Mouse (Mus musculus): ENCODE measurements around the gene Stx8. TPM values are rescaled to one million over a fixed set of nuclear protein-coding genes. Genes with fewer than 3 reads are reported as not detected.

The Stx8 gene
- polyA plus RNA-seq, 1 experiment from 2014 or later, result 33.8 TPM

Small RNA genes within 50 kb of the gene (microRNA-seq; reads per million reads assigned to microRNA genes)
- gene Mir6406, result not detected

Other genes starting within 250 kb of the Stx8 start
- gene Glp2r, start 195.0 kb upstream of the Stx8 start, polyA plus RNA-seq (2016; fragmentation: Nextera tagmentation; extraction: Ambion mirVana), result 0.17 and 0.18 TPM in 2 replicates
- not detected in 2 replicates for gene Gsg1l2, start 191.6 kb upstream of the Stx8 start, polyA plus RNA-seq (2016; fragmentation: Nextera tagmentation; extraction: Ambion mirVana)
- not detected in 2 replicates for gene Dhrs7c, start 168.0 kb upstream of the Stx8 start, polyA plus RNA-seq (2016; fragmentation: Nextera tagmentation; extraction: Ambion mirVana)
- 0.07 and 0.11 TPM in 2 replicates for gene Usp43, start 44.0 kb upstream of the Stx8 start, polyA plus RNA-seq (2016; fragmentation: Nextera tagmentation; extraction: Ambion mirVana)
- not detected in 2 replicates for gene Cfap52, start 542 bp upstream of the Stx8 start, polyA plus RNA-seq (2016; fragmentation: Nextera tagmentation; extraction: Ambion mirVana)

All from liver, embryonic 12.5 days (tissue).